Mouse (Mus musculus) hindbrain, embryonic 11.5 days (tissue): ENCODE measurements around the gene Zfp248. TPM values are rescaled to one million over a fixed set of nuclear protein-coding genes. Genes with fewer than 3 reads are reported as not detected.

Experiments used
- ATAC-seq: fragments of 200-750 bp; cut with Nextera tagmentation; 2 replicates; pipeline ENCODE4 v1.8.0; 2017; ENCODE audit warnings: mild to moderate bottlenecking, moderate TSS enrichment, moderate library complexity; ENCODE audit not compliant: low FRiP score
- DNase-seq: peaks from one replicate; pipeline ENCODE4 v3.0.0-alpha.2; 2015; ENCODE audit warnings: low spot score
- H3K27ac ChIP-seq: fragments of 300-500 bp; sonication (generic); 2 replicates; pipeline ENCODE4 v1.5.1; 2014; ENCODE audit warnings: mild to moderate bottlenecking, low read depth, low read length
- H3K27me3 ChIP-seq: fragments of 300-500 bp; sonication (generic); 2 replicates; pipeline ENCODE4 v1.6.1; 2014; ENCODE audit warnings: mild to moderate bottlenecking, low read length, moderate library complexity, mixed read lengths; ENCODE audit not compliant: control insufficient read depth, insufficient read depth
- H3K36me3 ChIP-seq: fragments of 300-500 bp; sonication (generic); 2 replicates; pipeline ENCODE4 v1.6.1; 2014; ENCODE audit warnings: mild to moderate bottlenecking, low read length, moderate library complexity, mixed read lengths; ENCODE audit not compliant: control insufficient read depth, insufficient read depth
- H3K4me1 ChIP-seq: fragments of 300-500 bp; sonication (generic); replicated peaks from 2 replicates; pipeline ENCODE4 v1.6.1; 2014; ENCODE audit warnings: low read length, mixed read lengths; ENCODE audit not compliant: control insufficient read depth, insufficient read depth
- H3K4me2 ChIP-seq: fragments of 300-500 bp; sonication (generic); replicated peaks from 2 replicates; pipeline ENCODE4 v1.6.1; 2014; ENCODE audit warnings: mild to moderate bottlenecking, low read depth, low read length
- H3K4me3 ChIP-seq: fragments of 300-500 bp; sonication (generic); 2 replicates; pipeline ENCODE4 v1.5.1; 2014; ENCODE audit warnings: low read depth, low read length
- H3K9ac ChIP-seq: fragments of 300-500 bp; sonication (generic); 2 replicates; pipeline ENCODE4 v1.6.1; 2014; ENCODE audit warnings: low read depth, low read length
- H3K9me3 ChIP-seq: fragments of 300-500 bp; sonication (generic); 2 replicates; pipeline ENCODE4 v1.6.1; 2016; ENCODE audit warnings: low read length; ENCODE audit not compliant: control insufficient read depth
- WGBS: fragments of 180-500 bp; shearing (Covaris S2); extraction: QIAGEN DNeasy Blood & Tissue Kit; methylation state at CpG from one replicate; pipeline ENCODE4 v1.1.7; 2014; 5-methylcytosine and 5-hydroxymethylcytosine counted together
- polyA plus RNA-seq: library from polyadenylated mRNA; unstranded; fragments of >200 nt; fragmentation: Nextera tagmentation; extraction: Ambion mirVana; gene quantifications from 2 replicates; pipeline ENCODE4 v1.2.1, GENCODE M21; 2014

The Zfp248 gene
- polyA plus RNA-seq, result 12.3 and 13.1 TPM in 2 replicates

DNA sequence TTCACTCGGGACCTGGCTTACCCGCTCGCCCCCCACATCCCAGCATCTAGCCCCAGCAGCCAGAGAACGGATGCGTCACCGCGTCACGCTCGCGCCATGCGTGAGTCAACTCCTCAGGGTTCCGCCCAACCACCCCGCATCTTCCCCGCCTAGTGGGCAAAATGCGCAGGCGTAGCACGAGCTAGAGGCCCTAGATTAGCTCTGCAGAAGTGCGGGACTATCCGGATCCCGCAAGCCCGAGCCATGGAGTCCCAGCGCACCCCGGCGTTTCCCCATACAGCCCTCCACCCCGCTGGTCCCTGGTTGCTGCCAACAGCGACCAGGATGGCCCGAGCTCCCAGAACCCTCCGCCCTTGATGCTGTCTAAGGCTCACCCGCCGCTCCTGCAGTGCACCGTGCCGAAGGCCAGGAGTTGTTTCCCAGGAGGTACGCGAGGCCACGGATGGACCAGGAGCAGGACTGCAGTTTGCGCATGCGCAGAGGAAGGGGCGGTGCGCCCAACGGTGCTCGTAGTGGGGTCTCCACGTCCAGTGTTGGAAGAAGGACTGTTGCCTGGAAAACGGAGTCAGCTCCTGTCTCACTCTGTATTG is at the start of gene Zfp248:
Gene Zfp248, minus strand, starts transcription at position 487 of the 590 bp plus-strand sequence.
- H3K4me1 ChIP-seq, result no peaks in the 10 kb centered on the region
- no peaks in the 10 kb centered on the region for H3K27me3 ChIP-seq
- peak within 1 kb of the TSS; percentile 56 for H3K4me3 ChIP-seq
- DNase-seq (peak; percentile 93), ATAC-seq (peak; percentile 97)
- no peaks in the 10 kb centered on the region for H3K9me3 ChIP-seq
- H3K36me3 ChIP-seq, result no peaks in the 10 kb centered on the region
- WGBS, result under 1% methylated on average over 43 of the region's 43 CpGs
- peak within 1 kb of the TSS; percentile 91 for H3K27ac ChIP-seq
- H3K4me2 ChIP-seq, result peak within 1 kb of the TSS; percentile 71
- H3K9ac ChIP-seq, result peak within 1 kb of the TSS; percentile 77

GRCm38 (mm10) chr6:118499010-118499409 is 43.7 kb upstream of the Zfp248 start:
- DNase-seq (no peak), ATAC-seq (no peak)
- Histone ChIP-seq H3K4me3 (no peak overlapping the region), H3K9ac (no peak overlapping the region), H3K4me2 (no peak overlapping the region), H3K36me3 (no peaks in the 10 kb centered on the region; the same call in 1 of the 2 replicates), H3K27me3 (no peaks in the 10 kb centered on the region), H3K4me1 (no peaks in the 10 kb centered on the region), H3K9me3 (no peaks in the 10 kb centered on the region), H3K27ac (no peak overlapping the region)
- 92% methylated on average over 7 of the region's 7 CpGs for WGBS

DNA sequence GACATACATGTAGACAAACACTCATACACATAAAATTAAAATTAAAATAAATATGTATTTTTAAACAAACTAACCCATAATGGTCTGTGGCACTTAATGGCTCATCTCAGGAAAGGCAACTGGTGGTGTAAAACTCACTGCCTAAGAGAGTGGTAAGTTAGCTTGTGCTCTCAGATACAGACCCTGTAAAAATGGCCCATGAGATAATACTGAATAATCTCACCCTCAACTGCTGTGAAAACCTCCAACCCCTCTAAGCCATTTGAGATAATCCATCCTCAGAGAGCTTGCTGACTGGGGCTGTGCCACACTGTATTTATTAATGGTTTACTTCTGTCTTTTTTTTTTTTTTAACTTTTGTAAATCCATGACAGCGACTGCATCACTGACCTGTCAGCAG is 26.8 kb upstream of the Zfp248 start:
- Histone ChIP-seq H3K36me3 (no peaks in the 10 kb centered on the region), H3K4me1 (no peaks in the 10 kb centered on the region), H3K4me3 (no peak overlapping the region), H3K9ac (no peak overlapping the region), H3K9me3 (no peaks in the 10 kb centered on the region), H3K27ac (no peak overlapping the region), H3K27me3 (peaks cover 2% of the 10 kb centered on the region; the same call in 1 of the 2 replicates), H3K4me2 (no peak overlapping the region)
- no peak for DNase-seq
- WGBS, result 88% methylated on average over 1 of the region's 1 CpGs
- no peak for ATAC-seq

- peak within 1 kb of the TSS; percentile 73 for H3K4me2 ChIP-seq
- under 1% methylated on average over 50 of the region's 57 CpGs for WGBS
- H3K9ac ChIP-seq, result peak within 1 kb of the TSS; percentile 70
- no peaks in the 10 kb centered on the region for H3K9me3 ChIP-seq
- H3K4me3 ChIP-seq, result peak within 1 kb of the TSS; percentile 52
- DNase-seq (peak; percentile 80), ATAC-seq (peak; percentile 87)
- H3K36me3 ChIP-seq, result no peaks in the 10 kb centered on the region
- peak within 1 kb of the TSS; percentile 80 for H3K27ac ChIP-seq
- H3K27me3 ChIP-seq, result peaks cover 2% of the 10 kb centered on the region; the same call in 1 of the 2 replicates
- H3K4me1 ChIP-seq, result no peaks in the 10 kb centered on the region
Measured at GRCm38 (mm10) chr6:118478957-118479708, 23.8 kb upstream of the Zfp248 start, which contains the start of gene Zfp9. Gene Zfp9 (minus strand): TSS chr6:118479320.

DNA sequence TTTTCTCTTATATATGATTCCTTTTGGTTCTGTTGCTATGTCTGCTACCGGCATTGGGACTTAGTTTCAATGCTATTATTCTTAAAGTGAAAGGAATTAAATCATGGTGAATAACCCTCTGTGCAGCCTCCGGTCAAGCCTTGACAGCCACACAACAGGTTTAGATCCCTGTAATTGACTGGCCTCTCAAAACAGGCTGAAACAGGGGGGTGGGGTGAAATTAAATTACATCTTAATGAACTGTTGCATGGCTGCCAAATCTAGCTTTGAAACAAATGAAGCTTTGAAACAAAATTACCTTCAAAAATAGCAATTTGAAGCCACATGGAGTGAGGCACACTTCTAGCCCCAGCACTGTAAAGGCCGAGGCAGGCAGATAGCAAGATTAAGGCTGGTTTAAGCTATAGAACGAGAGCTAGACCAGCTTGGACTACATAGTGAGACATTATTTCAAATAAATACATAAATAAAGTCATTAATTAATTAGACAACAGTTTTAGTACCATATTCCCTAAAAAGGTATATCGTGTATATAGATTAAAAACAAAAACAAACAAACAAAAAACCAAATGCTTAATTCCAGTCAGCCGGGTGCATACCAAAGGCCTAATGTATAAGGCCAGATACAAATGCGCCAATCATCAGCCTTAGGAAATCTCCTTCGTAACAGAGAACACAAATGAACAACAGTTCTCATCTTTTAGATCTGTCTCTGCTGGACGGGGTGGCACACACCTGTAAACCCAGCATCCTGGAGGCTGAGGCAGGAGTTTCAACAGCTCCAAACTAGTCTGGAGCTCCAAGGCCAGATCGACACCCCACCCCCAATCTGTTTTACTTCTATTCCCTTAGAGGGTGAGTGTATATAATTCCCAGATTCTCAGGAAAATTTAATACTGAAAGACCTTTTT is 22.8 kb upstream of the Zfp248 start:
- peak; percentile 44 for DNase-seq
- WGBS, result 20% methylated on average over 10 of the region's 10 CpGs
- Histone ChIP-seq H3K9ac (peak overlapping the region; percentile 70), H3K4me3 (peak overlapping the region; percentile 52), H3K27ac (no peak overlapping the region), H3K27me3 (peaks cover 2% of the 10 kb centered on the region; the same call in 1 of the 2 replicates), H3K4me1 (no peaks in the 10 kb centered on the region), H3K4me2 (peak overlapping the region; percentile 73), H3K9me3 (no peaks in the 10 kb centered on the region), H3K36me3 (no peaks in the 10 kb centered on the region)
- ATAC-seq, result peak; percentile 36; the same call in 1 of the 2 replicates

- H3K4me2 ChIP-seq, result no peak overlapping the region
- H3K4me3 ChIP-seq, result no peak overlapping the region
- no peaks in the 10 kb centered on the region for H3K27me3 ChIP-seq
- H3K9me3 ChIP-seq, result no peaks in the 10 kb centered on the region
- DNase-seq (no peak), ATAC-seq (no peak)
- H3K4me1 ChIP-seq, result no peaks in the 10 kb centered on the region
- no peak overlapping the region for H3K27ac ChIP-seq
- no peak overlapping the region for H3K9ac ChIP-seq
- H3K36me3 ChIP-seq, result 0 out of 2 replicates have a peak, but pooled peaks cover 3% of the 10 kb centered on the region
- 79% methylated on average over 15 of the region's 15 CpGs for WGBS
Measured at GRCm38 (mm10) chr6:118462069-118462705, 6.9 kb upstream of the Zfp248 start.

GRCm38 (mm10) chr6:118457726-118458125 is 2.4 kb upstream of the Zfp248 start:
- 91% methylated on average over 1 of the region's 1 CpGs for WGBS
- DNase-seq (no peak), ATAC-seq (no peak)
- Histone ChIP-seq H3K27me3 (no peaks in the 10 kb centered on the region), H3K9ac (no peak overlapping the region), H3K4me3 (no peak overlapping the region), H3K27ac (no peak overlapping the region), H3K9me3 (no peaks in the 10 kb centered on the region), H3K4me1 (no peaks in the 10 kb centered on the region), H3K4me2 (no peak overlapping the region), H3K36me3 (no peaks in the 10 kb centered on the region)

DNA sequence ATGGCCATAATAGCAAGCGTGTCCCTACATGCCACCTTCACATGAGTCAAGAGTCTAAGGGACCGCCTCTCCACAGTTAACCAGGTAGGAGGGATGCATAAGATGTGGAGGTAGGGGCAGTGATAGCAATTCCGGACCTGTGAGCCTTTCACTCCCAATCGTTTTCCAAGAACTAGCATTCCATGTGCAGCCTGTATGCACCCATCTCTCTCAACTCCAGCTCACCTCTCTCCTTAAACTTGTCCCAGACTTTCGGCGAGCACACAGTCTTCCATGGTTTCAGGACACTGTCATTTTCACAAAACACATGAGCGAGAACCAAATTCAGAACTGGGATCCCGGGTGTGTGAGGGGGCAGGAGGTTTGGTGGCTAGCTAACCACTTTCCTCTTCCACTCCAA is 876 bp downstream of the Zfp248 start:
- no peak for ATAC-seq
- H3K27ac ChIP-seq, result no peak overlapping the region

More for the DNA sequence above, 876 bp downstream of the Zfp248 start:
- peak overlapping the region; percentile 56 for H3K4me3 ChIP-seq
- no peaks in the 10 kb centered on the region for H3K4me1 ChIP-seq
- no peaks in the 10 kb centered on the region for H3K36me3 ChIP-seq
- WGBS, result 52% methylated on average over 8 of the region's 8 CpGs
- no peaks in the 10 kb centered on the region for H3K9me3 ChIP-seq
- no peaks in the 10 kb centered on the region for H3K27me3 ChIP-seq
- peak overlapping the region; percentile 77 for H3K9ac ChIP-seq
- peak overlapping the region; percentile 71 for H3K4me2 ChIP-seq
- DNase-seq, result no peak
